Mouse (Mus musculus) forebrain, embryonic 10.5 days (tissue): ENCODE results near the gene Tctn1. TPM values are rescaled to one million over a fixed set of nuclear protein-coding genes. Genes with fewer than 3 reads are reported as not detected.

Experiments used
- DNase-seq: peaks from one replicate; pipeline ENCODE4 v3.0.0-alpha.2; 2017; ENCODE audit warnings: low spot score; ENCODE audit errors: extremely low spot score
- H3K27ac ChIP-seq: fragments of 300-500 bp; sonication (generic); 2 replicates; pipeline ENCODE4 v1.5.1; 2016; ENCODE audit warnings: mild to moderate bottlenecking
- H3K27me3 ChIP-seq: fragments of 300-500 bp; sonication (generic); 2 replicates; pipeline ENCODE4 v1.6.1; 2016; ENCODE audit warnings: mild to moderate bottlenecking; ENCODE audit not compliant: poor library complexity, severe bottlenecking
- H3K36me3 ChIP-seq: fragments of 300-500 bp; sonication (generic); replicated peaks from 2 replicates; pipeline ENCODE4 v1.6.1; 2016; ENCODE audit warnings: mild to moderate bottlenecking, moderate library complexity
- H3K4me1 ChIP-seq: fragments of 300-500 bp; sonication (generic); 2 replicates; pipeline ENCODE4 v1.6.1; 2016
- H3K4me3 ChIP-seq: fragments of 300-500 bp; sonication (generic); 2 replicates; pipeline ENCODE4 v1.5.1; 2016; ENCODE audit warnings: mild to moderate bottlenecking, moderate library complexity
- H3K9me3 ChIP-seq: fragments of 300-500 bp; sonication (generic); 2 replicates; pipeline ENCODE4 v1.6.1; 2016; ENCODE audit warnings: mild to moderate bottlenecking, moderate library complexity
- WGBS: fragments of 180-500 bp; shearing (Covaris S2); methylation state at CpG from one replicate; pipeline ENCODE4 v1.1.7; 2016; 5-methylcytosine and 5-hydroxymethylcytosine counted together
- polyA plus RNA-seq: library from polyadenylated mRNA; unstranded; fragments of >200 nt; fragmentation: Nextera tagmentation; extraction: Ambion mirVana; gene quantifications from 2 replicates; pipeline ENCODE4 v1.2.1, GENCODE M21; 2016

Gene Tctn1
- polyA plus RNA-seq, 1 experiment from 2014 or later, result 5.8 TPM

DNA sequence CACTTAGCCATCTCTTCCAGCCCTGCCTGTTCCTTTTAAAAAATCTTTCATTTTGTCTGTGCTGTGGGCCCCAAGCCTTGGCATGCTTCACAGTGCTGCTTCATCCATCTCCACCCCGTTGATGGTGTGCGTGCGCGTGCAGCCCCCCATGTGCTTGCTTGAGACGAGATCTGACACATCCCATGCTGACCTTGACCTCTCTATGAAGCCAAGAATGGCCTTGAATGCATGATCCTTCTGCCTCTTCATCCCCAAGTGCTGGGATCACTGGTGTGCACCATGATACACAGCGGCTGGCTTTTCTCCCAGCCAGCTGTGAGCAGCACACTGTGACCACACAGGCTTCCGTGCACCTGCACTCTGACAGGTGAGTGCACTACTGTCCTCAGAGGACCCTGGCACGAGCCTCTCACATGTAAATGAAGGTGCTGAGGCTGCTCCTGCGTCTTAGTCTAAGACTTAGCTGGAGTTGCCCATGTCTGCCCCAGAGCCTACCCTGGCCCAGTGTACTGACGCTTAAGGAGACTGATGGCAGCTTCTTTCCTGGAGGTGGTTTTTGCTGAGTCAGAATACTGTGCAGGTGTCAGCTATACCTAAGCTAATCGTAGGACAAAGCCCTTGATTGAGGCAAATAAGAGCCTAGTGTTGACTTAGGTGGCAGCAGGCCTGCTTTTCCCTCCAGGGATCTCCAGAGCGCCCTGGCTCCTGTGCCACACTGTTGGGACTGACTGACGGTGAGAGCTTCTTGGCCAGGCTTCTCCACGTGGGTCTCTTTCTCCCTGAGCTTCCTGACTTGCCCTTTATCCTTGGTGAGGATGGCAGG lies 31.1 kb upstream of the Tctn1 start:
- no peaks in the 10 kb centered on the region for H3K9me3 ChIP-seq
- H3K27me3 ChIP-seq, result no peaks in the 10 kb centered on the region
- H3K4me1 ChIP-seq, result peaks cover 36% of the 10 kb centered on the region
- peaks cover 15% of the 10 kb centered on the region for H3K36me3 ChIP-seq
- 84% methylated on average over 14 of the region's 14 CpGs for WGBS
- H3K27ac ChIP-seq, result 0 out of 2 replicates have a peak overlapping the region, but pooled peaks have one; percentile 0
- no peak for DNase-seq
- no peak overlapping the region for H3K4me3 ChIP-seq

DNA sequence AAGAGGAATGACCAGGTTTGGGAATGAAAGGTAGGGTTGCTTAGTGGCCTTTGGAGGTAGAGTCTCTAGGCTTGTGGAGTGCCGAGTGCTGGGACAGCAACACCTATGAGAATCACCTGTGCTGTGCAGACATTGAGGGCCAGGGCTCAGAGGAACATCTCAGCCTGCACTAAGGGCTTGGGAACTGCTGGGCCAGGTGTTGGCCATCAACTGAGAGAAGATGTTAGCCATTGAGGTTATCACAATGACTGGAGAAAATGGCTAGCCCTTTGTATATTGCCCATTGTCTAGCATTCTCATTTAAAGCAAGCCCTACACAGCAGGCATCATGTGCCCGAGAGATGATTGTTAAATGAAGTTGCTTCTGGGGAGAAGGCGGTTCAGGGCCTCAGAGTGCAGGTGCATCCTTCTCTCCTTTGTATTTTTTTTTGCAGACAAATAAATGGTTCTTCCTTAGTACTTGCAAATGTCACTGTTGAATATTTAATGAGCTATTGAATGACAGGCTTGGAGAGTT lies 30.0 kb upstream of the Tctn1 start:
- H3K4me3 ChIP-seq, result no peak overlapping the region
- no peak for DNase-seq
- H3K27me3 ChIP-seq, result no peaks in the 10 kb centered on the region
- 81% methylated on average over 3 of the region's 3 CpGs for WGBS
- H3K4me1 ChIP-seq, result peaks cover 36% of the 10 kb centered on the region
- H3K36me3 ChIP-seq, result peaks cover 21% of the 10 kb centered on the region
- no peak overlapping the region; the same call in 1 of the 2 replicates for H3K27ac ChIP-seq
- peaks cover 6% of the 10 kb centered on the region; the same call in 1 of the 2 replicates for H3K9me3 ChIP-seq

GRCm38 (mm10) chr5:122293131-122293530 lies 28.9 kb upstream of the Tctn1 start:
- H3K9me3 ChIP-seq, result peaks cover 9% of the 10 kb centered on the region
- no peaks in the 10 kb centered on the region for H3K27me3 ChIP-seq
- no peak overlapping the region for H3K27ac ChIP-seq
- no peak for DNase-seq
- 86% methylated on average over 6 of the region's 6 CpGs for WGBS
- peaks cover 36% of the 10 kb centered on the region for H3K4me1 ChIP-seq
- H3K36me3 ChIP-seq, result peaks cover 32% of the 10 kb centered on the region
- H3K4me3 ChIP-seq, result no peak overlapping the region

DNA sequence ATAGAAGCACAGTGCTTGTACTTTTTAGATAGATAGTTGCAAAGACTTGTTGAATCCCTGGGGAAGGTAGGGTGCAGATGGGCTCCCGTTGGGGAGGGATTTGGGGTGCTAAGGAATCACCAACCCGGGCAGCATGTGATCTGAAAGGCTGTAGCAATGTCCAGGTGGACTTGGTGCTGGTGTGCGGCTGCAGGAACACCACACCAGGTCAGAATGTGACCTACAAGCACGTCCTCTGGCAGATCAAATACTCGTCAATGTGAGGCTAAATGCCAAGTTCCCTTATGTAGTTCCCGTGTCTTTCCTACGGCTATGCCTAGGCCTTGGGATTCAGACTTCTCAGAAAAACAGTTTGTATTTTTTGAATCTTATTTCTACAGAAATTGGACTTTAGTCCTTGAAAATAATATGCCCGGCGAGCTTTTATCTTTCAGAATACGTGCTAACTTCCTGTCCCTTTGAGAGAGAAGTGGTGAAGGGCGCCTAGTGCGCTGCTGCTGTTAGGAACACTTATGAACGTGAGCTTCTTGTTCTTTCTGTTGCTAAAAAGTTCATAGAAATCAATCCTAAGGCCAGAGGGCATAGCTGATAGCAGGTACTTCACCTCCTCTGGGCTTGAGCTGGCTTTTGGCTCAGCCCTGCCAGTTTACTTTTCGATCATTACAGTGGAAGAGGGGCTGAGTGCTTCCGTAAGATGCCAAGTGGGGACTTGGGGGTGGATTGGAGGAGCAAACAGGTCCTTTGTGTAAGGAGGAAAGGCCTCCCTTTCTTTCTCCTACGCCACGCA lies 27.5 kb upstream of the Tctn1 start:
- H3K36me3 ChIP-seq, result peaks cover 46% of the 10 kb centered on the region
- peaks cover 36% of the 10 kb centered on the region for H3K4me1 ChIP-seq
- no peak overlapping the region for H3K27ac ChIP-seq
- WGBS, result 81% methylated on average over 17 of the region's 17 CpGs
- H3K4me3 ChIP-seq, result no peak overlapping the region
- H3K27me3 ChIP-seq, result no peaks in the 10 kb centered on the region
- H3K9me3 ChIP-seq, result peaks cover 9% of the 10 kb centered on the region
- DNase-seq, result no peak

DNA sequence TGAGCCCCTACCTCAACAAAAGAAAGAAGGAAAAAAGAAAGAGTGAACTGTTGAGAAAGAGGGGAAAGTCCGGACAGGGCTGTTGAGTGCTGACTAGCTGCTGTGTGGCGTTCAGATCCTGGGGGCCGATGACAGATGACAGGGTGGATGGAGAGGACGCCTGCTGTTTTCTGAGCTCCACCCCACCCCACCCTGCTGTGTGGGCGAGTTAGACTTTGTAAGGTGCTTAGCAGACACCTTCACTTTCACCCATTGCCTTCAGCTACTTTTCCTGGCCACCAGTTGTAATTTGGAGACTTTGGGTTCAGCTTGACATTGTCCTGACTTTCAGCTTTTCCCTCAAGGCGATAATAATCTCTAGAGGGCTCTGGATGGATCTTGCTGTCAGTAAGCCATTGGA lies 26.9 kb upstream of the Tctn1 start:
- WGBS, result 61% methylated on average over 6 of the region's 6 CpGs
- no peak overlapping the region for H3K4me3 ChIP-seq
- H3K27me3 ChIP-seq, result no peaks in the 10 kb centered on the region
- peaks cover 40% of the 10 kb centered on the region for H3K4me1 ChIP-seq
- H3K36me3 ChIP-seq, result peaks cover 47% of the 10 kb centered on the region
- peaks cover 9% of the 10 kb centered on the region for H3K9me3 ChIP-seq
- H3K27ac ChIP-seq, result no peak overlapping the region
- no peak for DNase-seq

- Histone ChIP-seq H3K9me3 (peaks cover 9% of the 10 kb centered on the region), H3K36me3 (peaks cover 38% of the 10 kb centered on the region), H3K4me1 (peaks cover 40% of the 10 kb centered on the region), H3K4me3 (no peak overlapping the region), H3K27ac (no peak overlapping the region), H3K27me3 (no peaks in the 10 kb centered on the region)
- no peak for DNase-seq
- WGBS, result 93% methylated on average over 4 of the region's 4 CpGs
Measured at GRCm38 (mm10) chr5:122288147-122288811, 24.0 kb upstream of the Tctn1 start.

GRCm38 (mm10) chr5:122287026-122287425 lies 22.8 kb upstream of the Tctn1 start:
- H3K4me1 ChIP-seq, result peaks cover 33% of the 10 kb centered on the region
- no peak for DNase-seq
- H3K27ac ChIP-seq, result no peak overlapping the region
- H3K27me3 ChIP-seq, result no peaks in the 10 kb centered on the region; the same call in 1 of the 2 replicates
- WGBS, result 94% methylated on average over 4 of the region's 4 CpGs
- peaks cover 38% of the 10 kb centered on the region for H3K36me3 ChIP-seq
- H3K4me3 ChIP-seq, result no peak overlapping the region
- peaks cover 9% of the 10 kb centered on the region for H3K9me3 ChIP-seq

DNA sequence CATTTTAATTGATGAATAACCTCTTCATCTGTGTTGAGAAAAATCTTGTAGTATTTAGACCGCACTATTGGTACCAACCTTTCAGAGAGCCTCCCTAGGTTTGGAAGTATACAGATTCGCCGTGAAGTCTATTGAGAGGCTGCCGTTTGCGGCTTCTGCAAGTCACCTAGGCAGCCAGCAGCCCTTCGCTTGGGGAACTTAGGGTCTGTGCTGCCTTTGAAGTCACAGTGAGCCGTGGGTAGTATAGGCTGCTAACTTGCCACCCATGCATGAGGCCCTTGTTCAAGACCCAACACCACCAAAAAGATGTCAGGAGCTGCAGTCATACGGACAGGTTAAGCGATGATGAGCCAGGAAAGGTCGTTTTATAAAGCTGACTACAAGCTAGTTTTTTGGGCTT lies 21.9 kb upstream of the Tctn1 start:
- peak overlapping the region; percentile 98 for H3K4me3 ChIP-seq
- DNase-seq, result no peak
- peaks cover 1% of the 10 kb centered on the region; the same call in 1 of the 2 replicates for H3K27me3 ChIP-seq
- no peak overlapping the region for H3K27ac ChIP-seq
- peaks cover 28% of the 10 kb centered on the region for H3K4me1 ChIP-seq
- WGBS, result 90% methylated on average over 10 of the region's 10 CpGs
- peaks cover 9% of the 10 kb centered on the region for H3K9me3 ChIP-seq
- H3K36me3 ChIP-seq, result peaks cover 38% of the 10 kb centered on the region

DNA sequence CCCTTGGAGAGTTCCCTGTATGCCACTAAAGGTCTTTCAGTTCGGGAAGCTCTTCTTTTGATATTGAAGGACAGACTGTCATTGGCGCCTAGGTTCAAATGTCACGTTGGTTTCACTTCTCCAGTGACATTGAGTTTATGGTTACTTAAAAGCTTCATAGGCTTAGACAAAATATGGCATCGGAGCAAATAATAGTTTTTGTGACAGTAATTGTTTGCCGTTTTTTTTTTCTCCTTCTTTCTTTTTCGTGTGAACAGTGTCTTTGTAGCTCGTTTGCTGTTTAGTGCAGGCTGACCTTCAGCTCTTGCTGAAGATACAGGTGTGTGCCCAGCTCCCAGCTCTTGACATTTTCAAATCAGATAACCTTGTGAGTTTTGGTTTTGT lies 21.5 kb upstream of the Tctn1 start:
- WGBS, result 68% methylated on average over 7 of the region's 7 CpGs
- no peak for DNase-seq
- peaks cover 9% of the 10 kb centered on the region for H3K9me3 ChIP-seq
- peaks cover 28% of the 10 kb centered on the region for H3K4me1 ChIP-seq
- peaks cover 38% of the 10 kb centered on the region for H3K36me3 ChIP-seq
- H3K27ac ChIP-seq, result no peak overlapping the region
- peak overlapping the region; percentile 98 for H3K4me3 ChIP-seq
- H3K27me3 ChIP-seq, result peaks cover 6% of the 10 kb centered on the region; the same call in 1 of the 2 replicates

DNA sequence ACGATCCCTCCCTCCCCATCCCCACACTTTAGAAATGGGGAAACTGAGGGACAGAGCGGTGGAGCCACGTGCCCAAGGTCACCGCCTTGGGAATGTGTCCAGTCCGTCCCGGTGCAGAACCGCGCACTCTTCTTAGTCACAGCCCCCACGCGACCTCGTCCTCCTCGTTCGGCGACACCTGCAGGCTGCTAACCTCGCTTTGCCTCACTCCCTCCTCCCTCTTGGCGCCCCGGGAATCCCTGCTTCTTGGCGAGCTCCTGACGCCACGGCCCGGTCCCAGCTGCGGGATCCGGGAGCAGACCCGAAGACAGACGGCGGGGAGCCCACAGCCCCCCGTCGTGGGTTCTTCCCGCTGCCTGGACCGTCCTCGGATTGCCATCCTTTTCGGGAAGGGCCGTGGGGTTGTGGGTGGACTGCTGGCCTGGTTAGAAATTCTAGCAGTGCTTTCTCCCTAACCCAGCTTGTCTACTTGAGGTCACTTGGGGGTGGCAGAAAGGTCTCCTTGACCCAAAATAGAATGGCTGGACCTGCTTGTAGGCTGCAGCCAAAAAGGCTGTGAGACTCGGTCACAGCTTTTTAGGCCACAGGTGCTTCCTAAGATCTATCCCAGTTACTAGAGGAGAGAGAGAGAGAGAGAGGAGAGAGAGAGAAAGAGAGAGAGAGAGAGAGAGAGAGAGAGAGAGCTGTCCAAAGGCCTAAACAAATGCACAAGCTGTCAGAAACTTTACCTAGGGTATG lies 20.9 kb upstream of the Tctn1 start:
- peaks cover 34% of the 10 kb centered on the region for H3K4me1 ChIP-seq
- peak overlapping the region; percentile 93 for H3K27ac ChIP-seq
- peaks cover 10% of the 10 kb centered on the region; the same call in 1 of the 2 replicates for H3K27me3 ChIP-seq
- peak; percentile 60 for DNase-seq
- peak overlapping the region; percentile 98 for H3K4me3 ChIP-seq
- WGBS, result 2% methylated on average over 34 of the region's 34 CpGs
- peaks cover 35% of the 10 kb centered on the region for H3K36me3 ChIP-seq
- H3K9me3 ChIP-seq, result peaks cover 9% of the 10 kb centered on the region

DNA sequence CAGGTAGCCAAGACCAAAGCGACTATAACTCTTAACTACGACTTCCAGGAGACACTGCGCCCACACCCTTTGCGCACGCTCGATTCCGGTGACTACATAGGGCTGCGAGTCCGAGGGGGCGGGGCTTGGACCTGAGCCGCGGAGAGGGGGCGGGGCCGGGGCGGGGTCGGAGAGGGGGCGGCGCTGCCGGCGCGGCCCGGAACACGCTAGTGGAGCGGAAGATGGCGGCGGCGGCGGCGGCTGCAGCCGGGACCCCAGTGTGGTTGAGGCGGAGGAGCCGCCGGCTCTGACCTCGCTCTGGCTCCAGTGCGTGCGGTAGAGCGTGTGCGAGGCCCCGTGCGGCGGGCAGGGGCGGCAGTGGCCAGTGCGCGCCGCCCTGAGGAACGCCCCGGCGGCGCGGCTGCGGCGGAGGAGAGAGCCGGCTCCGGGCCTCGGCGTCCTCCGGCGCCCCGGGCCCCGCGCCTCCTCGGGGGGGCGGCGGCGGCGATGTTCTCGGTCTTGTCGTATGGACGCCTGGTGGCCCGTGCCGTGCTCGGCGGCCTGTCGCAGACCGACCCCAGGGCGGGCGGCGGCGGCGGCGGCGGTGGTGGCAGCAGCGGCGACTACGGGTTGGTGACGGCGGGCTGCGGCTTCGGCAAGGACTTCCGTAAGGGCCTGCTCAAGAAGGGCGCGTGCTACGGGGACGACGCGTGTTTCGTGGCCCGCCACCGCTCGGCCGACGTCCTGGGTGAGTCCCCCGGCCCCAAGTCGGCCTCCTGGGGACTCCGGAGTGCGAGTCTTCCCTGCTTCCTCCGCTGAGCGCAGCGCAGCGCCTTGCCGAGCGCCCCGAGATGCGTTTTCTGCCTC lies 20.1 kb upstream of the Tctn1 start, which contains the start of gene Pptc7:
Pptc7 (plus strand) TSS at position 183 of the 846 bp plus-strand sequence.
- peak; percentile 89 for DNase-seq
- under 1% methylated on average over 112 of the region's 114 CpGs for WGBS

More for the DNA sequence above, 20.1 kb upstream of the Tctn1 start, which contains the start of gene Pptc7:
- Histone ChIP-seq H3K27ac (peak within 1 kb of the TSS; percentile 93), H3K27me3 (peaks cover 10% of the 10 kb centered on the region; the same call in 1 of the 2 replicates), H3K36me3 (peaks cover 28% of the 10 kb centered on the region), H3K9me3 (peaks cover 3% of the 10 kb centered on the region; the same call in 1 of the 2 replicates), H3K4me1 (peaks cover 34% of the 10 kb centered on the region), H3K4me3 (peak within 1 kb of the TSS; percentile 98)
